Mouse (Mus musculus): Measurements from ENCODE around the gene Nr1h4. TPM values are rescaled to one million over a fixed set of nuclear protein-coding genes. Genes with fewer than 3 reads are reported as not detected.

Nr1h4 gene
- polyA plus RNA-seq, 1 experiment, result 10.2 TPM

DNA sequence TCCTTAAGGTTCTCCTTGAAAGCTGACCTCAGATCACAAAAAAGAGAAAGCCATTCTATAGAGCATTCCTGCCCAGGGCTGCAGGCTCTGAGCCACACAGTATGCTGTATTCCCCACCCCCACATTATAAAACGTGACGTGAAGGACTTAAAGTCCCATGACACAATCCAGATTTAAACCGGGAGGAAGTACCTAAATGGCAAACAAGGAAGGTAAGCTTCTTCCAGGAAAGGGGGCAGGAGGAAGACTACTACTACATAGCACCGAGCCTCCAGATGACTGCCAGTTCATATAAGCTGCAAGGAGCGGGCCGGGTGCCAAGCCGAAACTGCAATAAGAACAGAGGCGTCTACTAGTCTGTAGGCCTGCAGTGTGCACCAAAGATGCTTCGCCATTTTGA is 97.5 kb downstream of the Nr1h4 start:
- H3K36me3 ChIP-seq (ENCODE audit: control insufficient read depth, insufficient read depth, low read length), result peaks cover 2% of the 10 kb centered on the region; the same call in 1 of the 2 replicates
- H3K4me1 ChIP-seq (ENCODE audit: control insufficient read depth, insufficient read depth, insufficient read length, low read length), result no peaks in the 10 kb centered on the region
- no peak overlapping the region for H3K27ac ChIP-seq (ENCODE audit: insufficient read depth, low read depth, low read length)
- 82% methylated on average over 9 of the region's 9 CpGs for WGBS
- no peaks in the 10 kb centered on the region for H3K27me3 ChIP-seq (ENCODE audit: control insufficient read depth, insufficient read depth, low read length)
- no peak overlapping the region for H3K4me3 ChIP-seq (ENCODE audit: low read depth, low read length)
- TF ChIP-seq CTCF (IDR thresholded peaks at IDR 0.05; ENCODE audit: extremely low read depth, insufficient read length, insufficient replicate concordance, low read depth, low read length), result no peak
- TF ChIP-seq POLR2A (IDR thresholded peaks at IDR 0.05; ENCODE audit: low read depth, low read length), result no peak

DNA sequence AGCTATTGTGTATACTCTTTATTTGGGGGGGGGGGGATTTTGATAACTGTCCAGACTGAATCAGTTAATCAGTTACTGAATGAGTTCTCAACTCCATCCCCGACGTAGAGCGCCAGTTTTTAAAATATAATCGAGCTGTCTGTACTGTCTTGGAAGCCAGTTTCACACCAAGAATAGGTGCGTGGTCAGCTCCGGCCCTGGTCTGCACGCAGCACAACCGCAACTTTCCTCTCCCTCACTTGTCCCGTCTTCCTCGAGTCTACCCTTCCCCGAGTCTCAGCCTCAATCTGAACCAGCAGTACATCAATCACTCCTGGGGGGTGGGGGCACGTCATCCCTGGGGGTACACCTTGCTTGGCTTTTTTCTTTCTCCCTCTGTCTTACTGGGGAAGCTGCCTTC is 98.0 kb downstream of the Nr1h4 start:
- 89% methylated on average over 12 of the region's 12 CpGs for WGBS
- no peak overlapping the region for H3K27ac ChIP-seq (ENCODE audit: insufficient read depth, low read depth, low read length)
- H3K36me3 ChIP-seq (ENCODE audit: control insufficient read depth, insufficient read depth, low read length), result peaks cover 3% of the 10 kb centered on the region; the same call in 1 of the 2 replicates
- no peaks in the 10 kb centered on the region for H3K4me1 ChIP-seq (ENCODE audit: control insufficient read depth, insufficient read depth, insufficient read length, low read length)
- no peak overlapping the region for H3K4me3 ChIP-seq (ENCODE audit: low read depth, low read length)
- H3K27me3 ChIP-seq (ENCODE audit: control insufficient read depth, insufficient read depth, low read length), result no peaks in the 10 kb centered on the region
- TF ChIP-seq CTCF (IDR thresholded peaks at IDR 0.05; ENCODE audit: extremely low read depth, insufficient read length, insufficient replicate concordance, low read depth, low read length) (no peak), POLR2A (IDR thresholded peaks at IDR 0.05; ENCODE audit: low read depth, low read length) (no peak)

DNA sequence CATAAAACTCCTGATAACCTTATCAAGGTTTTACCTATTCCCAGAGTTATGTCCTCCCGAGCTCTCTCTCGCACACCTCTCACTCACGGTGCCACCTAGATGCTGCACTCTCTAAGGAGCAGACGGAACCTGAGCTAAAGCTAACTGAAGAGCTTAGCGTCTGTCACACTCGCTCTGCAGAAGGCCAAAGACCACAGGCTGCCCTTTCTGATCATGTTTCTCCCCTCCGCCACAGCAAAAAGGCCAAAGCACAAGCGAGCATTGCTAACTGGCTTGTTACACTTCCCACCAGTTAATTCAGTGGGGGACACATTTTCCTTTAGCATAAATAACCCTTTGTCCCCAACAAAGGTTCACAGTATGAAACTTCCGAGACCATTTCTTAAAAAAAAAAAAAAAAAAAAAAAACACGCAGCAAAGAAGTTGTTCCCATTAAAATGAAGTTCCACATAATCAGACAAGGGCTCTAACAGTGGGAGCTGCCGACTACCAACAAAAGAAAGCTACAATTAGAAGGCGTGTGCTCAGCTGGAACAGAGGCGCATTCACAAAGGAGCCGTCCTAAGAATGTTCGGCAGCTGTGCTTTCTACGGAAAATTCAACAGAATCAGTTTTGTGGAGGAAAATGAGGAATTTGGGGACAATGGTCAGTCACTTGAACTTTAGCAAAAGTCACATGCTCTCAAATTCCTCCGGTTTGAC is 98.7 kb downstream of the Nr1h4 start:
- no peak overlapping the region for H3K27ac ChIP-seq (ENCODE audit: insufficient read depth, low read depth, low read length)
- no peaks in the 10 kb centered on the region for H3K4me1 ChIP-seq (ENCODE audit: control insufficient read depth, insufficient read depth, insufficient read length, low read length)
- TF ChIP-seq CTCF (IDR thresholded peaks at IDR 0.05; ENCODE audit: extremely low read depth, insufficient read length, insufficient replicate concordance, low read depth, low read length) (no peak), POLR2A (IDR thresholded peaks at IDR 0.05; ENCODE audit: low read depth, low read length) (no peak)
- 91% methylated on average over 17 of the region's 17 CpGs for WGBS
- peaks cover 3% of the 10 kb centered on the region; the same call in 1 of the 2 replicates for H3K36me3 ChIP-seq (ENCODE audit: control insufficient read depth, insufficient read depth, low read length)
- no peak overlapping the region for H3K4me3 ChIP-seq (ENCODE audit: low read depth, low read length)
- no peaks in the 10 kb centered on the region for H3K27me3 ChIP-seq (ENCODE audit: control insufficient read depth, insufficient read depth, low read length)

GRCm38 (mm10) chr10:89432743-89433142 is 100.6 kb downstream of the Nr1h4 start:
- Histone ChIP-seq H3K27ac (ENCODE audit: insufficient read depth, low read depth, low read length) (no peak overlapping the region), H3K36me3 (ENCODE audit: control insufficient read depth, insufficient read depth, low read length) (peaks cover 12% of the 10 kb centered on the region), H3K4me3 (ENCODE audit: low read depth, low read length) (peak overlapping the region; percentile 35), H3K27me3 (ENCODE audit: control insufficient read depth, insufficient read depth, low read length) (no peaks in the 10 kb centered on the region), H3K4me1 (ENCODE audit: control insufficient read depth, insufficient read depth, insufficient read length, low read length) (no peaks in the 10 kb centered on the region)
- 40% methylated on average over 13 of the region's 13 CpGs for WGBS
- TF ChIP-seq POLR2A (IDR thresholded peaks at IDR 0.05; ENCODE audit: low read depth, low read length), result no peak
- no peak for TF ChIP-seq CTCF (IDR thresholded peaks at IDR 0.05; ENCODE audit: extremely low read depth, insufficient read length, insufficient replicate concordance, low read depth, low read length)

- Histone ChIP-seq H3K36me3 (ENCODE audit: control insufficient read depth, insufficient read depth, low read length) (peaks cover 18% of the 10 kb centered on the region), H3K4me1 (ENCODE audit: control insufficient read depth, insufficient read depth, insufficient read length, low read length) (no peaks in the 10 kb centered on the region), H3K27ac (ENCODE audit: insufficient read depth, low read depth, low read length) (no peak overlapping the region), H3K27me3 (ENCODE audit: control insufficient read depth, insufficient read depth, low read length) (no peaks in the 10 kb centered on the region), H3K4me3 (ENCODE audit: low read depth, low read length) (no peak overlapping the region)
- TF ChIP-seq POLR2A (IDR thresholded peaks at IDR 0.05; ENCODE audit: low read depth, low read length), result no peak
- TF ChIP-seq CTCF (IDR thresholded peaks at IDR 0.05; ENCODE audit: extremely low read depth, insufficient read length, insufficient replicate concordance, low read depth, low read length), result no peak
- WGBS, result 96% methylated on average over 7 of the region's 7 CpGs
These were observed 102.6 kb downstream of the Nr1h4 start for GRCm38 (mm10) chr10:89430751-89431150.

DNA sequence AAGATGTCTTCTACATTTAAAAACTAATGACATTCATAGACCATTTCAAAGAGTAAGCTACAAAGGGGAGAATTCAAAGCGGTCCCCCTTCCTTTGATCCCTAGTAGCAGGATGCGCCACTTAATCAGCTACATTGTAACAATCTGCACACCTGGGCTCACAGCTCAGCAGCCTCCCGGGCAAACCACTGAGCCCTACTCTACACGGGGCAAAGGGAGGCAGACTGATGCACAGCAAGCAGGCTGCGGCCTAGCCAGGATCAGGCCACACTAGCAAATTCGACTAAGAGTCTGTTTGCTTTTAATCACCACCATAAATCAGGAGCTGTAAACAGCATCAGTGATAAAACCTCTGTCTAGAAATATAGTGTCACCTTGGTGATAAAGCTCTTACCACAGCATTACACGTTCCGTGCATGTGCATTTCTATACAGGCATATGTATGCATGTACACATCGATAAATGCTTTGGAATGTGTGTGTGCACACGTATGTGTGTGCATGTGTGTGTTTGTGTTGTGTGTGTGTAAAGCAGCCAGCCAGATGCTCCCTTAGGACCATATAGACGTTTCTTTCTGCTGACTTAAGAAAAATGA is 108.5 kb downstream of the Nr1h4 start:
- Histone ChIP-seq H3K27me3 (ENCODE audit: control insufficient read depth, insufficient read depth, low read length) (no peaks in the 10 kb centered on the region), H3K27ac (ENCODE audit: insufficient read depth, low read depth, low read length) (peak overlapping the region; percentile 66), H3K4me1 (ENCODE audit: control insufficient read depth, insufficient read depth, insufficient read length, low read length) (peaks cover 2% of the 10 kb centered on the region; the same call in 1 of the 2 replicates), H3K36me3 (ENCODE audit: control insufficient read depth, insufficient read depth, low read length) (peaks cover 37% of the 10 kb centered on the region), H3K4me3 (ENCODE audit: low read depth, low read length) (no peak overlapping the region)
- 73% methylated on average over 11 of the region's 11 CpGs for WGBS
- no peak for TF ChIP-seq CTCF (IDR thresholded peaks at IDR 0.05; ENCODE audit: extremely low read depth, insufficient read length, insufficient replicate concordance, low read depth, low read length)
- no peak for TF ChIP-seq POLR2A (IDR thresholded peaks at IDR 0.05; ENCODE audit: low read depth, low read length)

DNA sequence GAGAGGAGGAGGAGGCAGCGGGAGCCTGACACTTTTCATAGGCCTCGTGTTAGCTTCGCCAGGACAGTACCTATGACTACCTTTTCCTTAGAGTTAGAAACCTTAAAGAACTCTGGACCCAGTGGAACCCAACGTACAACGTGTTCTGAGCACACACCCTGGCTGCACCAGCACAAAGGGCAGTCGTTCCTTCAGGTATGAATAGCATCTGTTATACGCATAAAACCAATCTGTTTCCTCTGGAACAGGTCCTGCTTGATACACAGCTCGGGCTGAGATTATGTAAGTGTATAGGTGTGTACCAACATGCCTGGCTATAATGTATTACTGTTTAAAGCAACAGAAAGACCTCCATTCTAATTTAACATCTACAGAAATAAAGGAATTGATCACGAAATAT is 109.2 kb downstream of the Nr1h4 start:
- WGBS, result 71% methylated on average over 9 of the region's 9 CpGs

More for the DNA sequence above, 109.2 kb downstream of the Nr1h4 start:
- H3K36me3 ChIP-seq (ENCODE audit: control insufficient read depth, insufficient read depth, low read length), result peaks cover 37% of the 10 kb centered on the region
- H3K27ac ChIP-seq (ENCODE audit: insufficient read depth, low read depth, low read length), result no peak overlapping the region; the same call in 1 of the 2 replicates
- H3K4me1 ChIP-seq (ENCODE audit: control insufficient read depth, insufficient read depth, insufficient read length, low read length), result peaks cover 2% of the 10 kb centered on the region; the same call in 1 of the 2 replicates
- no peak for TF ChIP-seq CTCF (IDR thresholded peaks at IDR 0.05; ENCODE audit: extremely low read depth, insufficient read length, insufficient replicate concordance, low read depth, low read length)
- TF ChIP-seq POLR2A (IDR thresholded peaks at IDR 0.05; ENCODE audit: low read depth, low read length), result no peak
- H3K27me3 ChIP-seq (ENCODE audit: control insufficient read depth, insufficient read depth, low read length), result no peaks in the 10 kb centered on the region
- no peak overlapping the region for H3K4me3 ChIP-seq (ENCODE audit: low read depth, low read length)

Measured in small intestine, adult 2 months (tissue).